Mouse (Mus musculus): ENCODE data around the gene Gdf11.
A peak's percentile ranks its signal among the peaks of the same experiment; 100 is the strongest.

DNA sequence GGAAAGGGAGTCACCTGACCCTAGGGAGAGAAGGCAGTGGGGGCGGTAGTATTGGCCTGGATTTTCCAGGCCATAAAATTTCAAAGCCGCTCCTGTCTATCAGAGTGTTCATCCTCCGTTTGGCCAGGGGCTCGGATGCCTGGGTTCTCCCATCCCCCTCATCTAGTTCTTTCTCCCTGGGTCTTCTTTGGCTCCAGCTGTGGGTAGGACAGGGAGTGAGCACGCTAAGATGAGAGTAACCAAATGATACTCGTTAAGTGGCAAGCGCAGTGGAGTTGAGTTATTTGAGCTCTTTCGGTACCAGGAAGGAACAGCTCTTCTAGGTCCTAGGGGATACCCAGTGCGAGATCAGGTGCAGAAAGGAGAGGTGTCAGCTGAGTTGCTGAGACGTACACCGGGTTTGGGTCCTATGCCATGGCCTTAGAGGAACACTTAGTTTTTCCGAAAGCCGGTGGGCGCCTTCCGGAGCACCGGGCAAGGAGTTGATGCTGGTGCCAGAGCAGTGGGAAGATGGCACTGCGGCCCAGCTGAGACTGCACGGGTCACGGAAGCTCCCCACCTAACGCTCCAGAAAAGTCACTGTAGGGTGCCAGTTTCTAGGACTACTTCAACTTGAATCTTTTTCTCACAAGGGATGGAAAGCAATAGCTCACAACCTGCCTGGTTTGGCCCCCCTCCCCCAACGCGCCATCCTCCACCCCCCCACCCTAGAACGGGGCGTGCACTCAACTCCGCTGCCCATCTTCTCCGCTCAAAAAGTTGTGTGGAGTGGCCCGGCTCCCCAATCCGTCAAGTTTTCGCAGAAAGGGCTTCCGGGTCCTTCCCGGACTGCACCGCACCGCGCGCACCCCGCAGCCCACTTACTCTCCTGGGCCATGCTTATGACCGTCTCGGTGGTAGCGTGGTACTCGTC lies 879 bp downstream of the Gdf11 start:
- TF ChIP-seq ZMIZ1 (IDR thresholded peaks at IDR 0.05; ENCODE audit: low read depth, low read length): no peak
- no peak for TF ChIP-seq CTCF (conservative IDR thresholded peaks at IDR 0.05 in 1 of 2, IDR thresholded peaks at IDR 0.05 in 1 of 2; ENCODE audit: low read depth in 2 of 2, low read length in 2 of 2)
- no peak for TF ChIP-seq MAX (IDR thresholded peaks at IDR 0.05; ENCODE audit: low read length)
- no peak for TF ChIP-seq ZC3H11A (IDR thresholded peaks at IDR 0.05; ENCODE audit: low read depth, low read length)
- no peak for TF ChIP-seq USF1 (IDR thresholded peaks at IDR 0.05; ENCODE audit: low read depth, low read length)
- TF ChIP-seq TCF12 (IDR thresholded peaks at IDR 0.05; ENCODE audit: low read depth, low read length): no peak
- TF ChIP-seq EP300 (IDR thresholded peaks at IDR 0.05; ENCODE audit: low read length): no peak
- TF ChIP-seq GABPA (IDR thresholded peaks at IDR 0.05; ENCODE audit: insufficient replicate concordance, low read depth, low read length): no peak
- TF ChIP-seq SIN3A (IDR thresholded peaks at IDR 0.05; ENCODE audit: low read length): peak; percentile 25; the same call in 1 of the 2 replicates
- TF ChIP-seq ELF1 (IDR thresholded peaks at IDR 0.05; ENCODE audit: low read depth, low read length): no peak
- TF ChIP-seq POLR2AphosphoS2 (IDR thresholded peaks at IDR 0.05; ENCODE audit: low read depth, low read length): no peak
- TF ChIP-seq PAX5 (IDR thresholded peaks at IDR 0.05; ENCODE audit: low read length): no peak

Measured in CH12.LX (cell line).